Mouse (Mus musculus): ENCODE data around the gene Mrpl49. TPM values are rescaled to one million over a fixed set of nuclear protein-coding genes. Genes with fewer than 3 reads are reported as not detected.

Mrpl49 gene
- polyA plus RNA-seq (2012; rRNA removed) = 7.6 and 14.8 TPM in 2 replicates

- peaks cover 30% of the 10 kb centered on the region for H3K36me3 ChIP-seq (ENCODE audit: control insufficient read depth, insufficient read depth, low read length)
- H3K27ac ChIP-seq (ENCODE audit: insufficient read depth, low read depth, low read length) = peak within 1 kb of the TSS; percentile 92
- H3K4me3 ChIP-seq (ENCODE audit: low read depth, low read length) = peak within 1 kb of the TSS; percentile 81
- H3K4me1 ChIP-seq (ENCODE audit: control insufficient read depth, insufficient read depth, insufficient read length, low read length) = peaks cover 7% of the 10 kb centered on the region
- no peaks in the 10 kb centered on the region for H3K27me3 ChIP-seq (ENCODE audit: control insufficient read depth, insufficient read depth, low read length)
- under 1% methylated on average over 63 of the region's 63 CpGs for whole genome bisulfite sequencing
- TF ChIP-seq CTCF (IDR thresholded peaks at IDR 0.05; ENCODE audit: extremely low read depth, insufficient read length, insufficient replicate concordance, low read depth, low read length) (no peak), POLR2A (IDR thresholded peaks at IDR 0.05; ENCODE audit: low read depth, low read length) (peak; percentile 81)
These were observed at the start of gene Mrpl49, which contains the start of gene Fau for GRCm38 (mm10) chr19:6057313-6058096. Mrpl49 (minus strand) TSS chr19:6057785. Fau (plus strand) TSS chr19:6057844.

- Histone ChIP-seq H3K4me3 (ENCODE audit: low read depth, low read length) (peak within 1 kb of the TSS; percentile 64), H3K27ac (ENCODE audit: insufficient read depth, low read depth, low read length) (peak within 1 kb of the TSS; percentile 71), H3K27me3 (ENCODE audit: control insufficient read depth, insufficient read depth, low read length) (no peaks in the 10 kb centered on the region), H3K4me1 (ENCODE audit: control insufficient read depth, insufficient read depth, insufficient read length, low read length) (peaks cover 19% of the 10 kb centered on the region), H3K36me3 (ENCODE audit: control insufficient read depth, insufficient read depth, low read length) (peaks cover 21% of the 10 kb centered on the region; the same call in 1 of the 2 replicates)
- 38% methylated on average over 7 of the region's 7 CpGs for WGBS
- no peak for TF ChIP-seq CTCF (IDR thresholded peaks at IDR 0.05; ENCODE audit: extremely low read depth, insufficient read length, insufficient replicate concordance, low read depth, low read length)
- TF ChIP-seq POLR2A (IDR thresholded peaks at IDR 0.05; ENCODE audit: low read depth, low read length) = peak; percentile 95
These were observed 48.0 kb upstream of the Mrpl49 start, which contains the start of gene Naaladl1 for GRCm38 (mm10) chr19:6105586-6105985. Naaladl1 (plus strand) TSS chr19:6105782.

GRCm38 (mm10) chr19:6104476-6104875 is 46.9 kb upstream of the Mrpl49 start:
- 30% methylated on average over 4 of the region's 4 CpGs for WGBS
- H3K4me3 ChIP-seq (ENCODE audit: low read depth, low read length) = no peak overlapping the region
- H3K4me1 ChIP-seq (ENCODE audit: control insufficient read depth, insufficient read depth, insufficient read length, low read length) = peaks cover 19% of the 10 kb centered on the region
- peak overlapping the region; percentile 71 for H3K27ac ChIP-seq (ENCODE audit: insufficient read depth, low read depth, low read length)
- no peak for TF ChIP-seq POLR2A (IDR thresholded peaks at IDR 0.05; ENCODE audit: low read depth, low read length)
- no peak for TF ChIP-seq CTCF (IDR thresholded peaks at IDR 0.05; ENCODE audit: extremely low read depth, insufficient read length, insufficient replicate concordance, low read depth, low read length)
- H3K36me3 ChIP-seq (ENCODE audit: control insufficient read depth, insufficient read depth, low read length) = peaks cover 14% of the 10 kb centered on the region; the same call in 1 of the 2 replicates
- H3K27me3 ChIP-seq (ENCODE audit: control insufficient read depth, insufficient read depth, low read length) = no peaks in the 10 kb centered on the region

GRCm38 (mm10) chr19:6102169-6102853 is 44.7 kb upstream of the Mrpl49 start:
- no peak for TF ChIP-seq CTCF (IDR thresholded peaks at IDR 0.05; ENCODE audit: extremely low read depth, insufficient read length, insufficient replicate concordance, low read depth, low read length)
- no peak for TF ChIP-seq POLR2A (IDR thresholded peaks at IDR 0.05; ENCODE audit: low read depth, low read length)
- peak overlapping the region; percentile 26; the same call in 1 of the 2 replicates for H3K27ac ChIP-seq (ENCODE audit: insufficient read depth, low read depth, low read length)
- H3K4me3 ChIP-seq (ENCODE audit: low read depth, low read length) = no peak overlapping the region

GRCm38 (mm10) chr19:6101186-6101585 is 43.6 kb upstream of the Mrpl49 start:
- 83% methylated on average over 6 of the region's 6 CpGs for WGBS
- no peaks in the 10 kb centered on the region for H3K27me3 ChIP-seq (ENCODE audit: control insufficient read depth, insufficient read depth, low read length)
- TF ChIP-seq CTCF (IDR thresholded peaks at IDR 0.05; ENCODE audit: extremely low read depth, insufficient read length, insufficient replicate concordance, low read depth, low read length) (no peak), POLR2A (IDR thresholded peaks at IDR 0.05; ENCODE audit: low read depth, low read length) (no peak)
- H3K4me3 ChIP-seq (ENCODE audit: low read depth, low read length) = no peak overlapping the region
- H3K4me1 ChIP-seq (ENCODE audit: control insufficient read depth, insufficient read depth, insufficient read length, low read length) = peaks cover 19% of the 10 kb centered on the region
- no peaks in the 10 kb centered on the region for H3K36me3 ChIP-seq (ENCODE audit: control insufficient read depth, insufficient read depth, low read length)
- no peak overlapping the region for H3K27ac ChIP-seq (ENCODE audit: insufficient read depth, low read depth, low read length)

More at GRCm38 (mm10) chr19:6102169-6102853, 44.7 kb upstream of the Mrpl49 start:
- H3K4me1 ChIP-seq (ENCODE audit: control insufficient read depth, insufficient read depth, insufficient read length, low read length) = peaks cover 19% of the 10 kb centered on the region
- H3K36me3 ChIP-seq (ENCODE audit: control insufficient read depth, insufficient read depth, low read length) = no peaks in the 10 kb centered on the region
- 67% methylated on average over 6 of the region's 6 CpGs for WGBS
- no peaks in the 10 kb centered on the region for H3K27me3 ChIP-seq (ENCODE audit: control insufficient read depth, insufficient read depth, low read length)

- no peaks in the 10 kb centered on the region for H3K36me3 ChIP-seq (ENCODE audit: control insufficient read depth, insufficient read depth, low read length)
- no peak overlapping the region for H3K4me3 ChIP-seq (ENCODE audit: low read depth, low read length)
- no peak overlapping the region for H3K27ac ChIP-seq (ENCODE audit: insufficient read depth, low read depth, low read length)
- peaks cover 8% of the 10 kb centered on the region for H3K4me1 ChIP-seq (ENCODE audit: control insufficient read depth, insufficient read depth, insufficient read length, low read length)
- 83% methylated on average over 3 of the region's 3 CpGs for WGBS
- H3K27me3 ChIP-seq (ENCODE audit: control insufficient read depth, insufficient read depth, low read length) = no peaks in the 10 kb centered on the region
- TF ChIP-seq POLR2A (IDR thresholded peaks at IDR 0.05; ENCODE audit: low read depth, low read length) (no peak), CTCF (IDR thresholded peaks at IDR 0.05; ENCODE audit: extremely low read depth, insufficient read length, insufficient replicate concordance, low read depth, low read length) (no peak)
These were observed 40.3 kb upstream of the Mrpl49 start for GRCm38 (mm10) chr19:6097847-6098246.

- 86% methylated on average over 7 of the region's 7 CpGs for WGBS
- no peaks in the 10 kb centered on the region for H3K4me1 ChIP-seq (ENCODE audit: control insufficient read depth, insufficient read depth, insufficient read length, low read length)
- H3K36me3 ChIP-seq (ENCODE audit: control insufficient read depth, insufficient read depth, low read length) = peaks cover 1% of the 10 kb centered on the region; the same call in 1 of the 2 replicates
- no peak within 1 kb of the TSS for H3K4me3 ChIP-seq (ENCODE audit: low read depth, low read length)
- TF ChIP-seq POLR2A (IDR thresholded peaks at IDR 0.05; ENCODE audit: low read depth, low read length) (no peak), CTCF (IDR thresholded peaks at IDR 0.05; ENCODE audit: extremely low read depth, insufficient read length, insufficient replicate concordance, low read depth, low read length) (no peak)
- no peak within 1 kb of the TSS for H3K27ac ChIP-seq (ENCODE audit: insufficient read depth, low read depth, low read length)
- no peaks in the 10 kb centered on the region for H3K27me3 ChIP-seq (ENCODE audit: control insufficient read depth, insufficient read depth, low read length)
These were observed 36.5 kb upstream of the Mrpl49 start, which contains the start of gene AC131692.1 for GRCm38 (mm10) chr19:6094119-6094518. AC131692.1 (plus strand) TSS chr19:6094419.

Measured in small intestine, adult 2 months (tissue).